Mouse (Mus musculus) embryonic facial prominence, embryonic 14.5 days (tissue): Measurements from ENCODE around the gene Npsr1. TPM values are rescaled to one million over a fixed set of nuclear protein-coding genes. Genes with fewer than 3 reads are reported as not detected.

Source experiments
- ATAC-seq: fragments of 200-750 bp; cut with Nextera tagmentation; 2 replicates; pipeline ENCODE4 v1.8.0; 2017; ENCODE audit warnings: low read depth, moderate number of reproducible peaks, moderate TSS enrichment
- DNase-seq: peaks from one replicate; pipeline ENCODE4 v3.0.0-alpha.2; 2015; ENCODE audit warnings: low spot score
- H3K27ac ChIP-seq: fragments of 300-500 bp; sonication (generic); replicated peaks from 2 replicates; pipeline ENCODE4 v1.5.1; 2014; ENCODE audit warnings: low read depth, mild to moderate bottlenecking, low read length, moderate library complexity
- H3K27me3 ChIP-seq: fragments of 300-500 bp; sonication (generic); replicated peaks from 2 replicates; pipeline ENCODE4 v1.6.1; 2014; ENCODE audit warnings: low read length; ENCODE audit not compliant: control insufficient read depth, insufficient read depth
- H3K36me3 ChIP-seq: fragments of 300-500 bp; sonication (generic); 2 replicates; pipeline ENCODE4 v1.6.1; 2014; ENCODE audit warnings: low read length, mixed read lengths; ENCODE audit not compliant: control insufficient read depth, insufficient read depth
- H3K4me1 ChIP-seq: fragments of 300-500 bp; sonication (generic); 2 replicates; pipeline ENCODE4 v1.6.1; 2014; ENCODE audit warnings: antibody characterized with exemption, low read length; ENCODE audit not compliant: control insufficient read depth, insufficient read depth
- H3K4me2 ChIP-seq: fragments of 300-500 bp; sonication (generic); 2 replicates; pipeline ENCODE4 v1.6.1; 2014; ENCODE audit warnings: low read depth, mild to moderate bottlenecking, low read length, moderate library complexity, mixed read lengths
- H3K4me3 ChIP-seq: fragments of 300-500 bp; sonication (generic); 2 replicates; pipeline ENCODE4 v1.5.1; 2014; ENCODE audit warnings: low read depth, mild to moderate bottlenecking, low read length
- H3K9ac ChIP-seq: fragments of 300-500 bp; sonication (generic); 2 replicates; pipeline ENCODE4 v1.6.1; 2014; ENCODE audit warnings: low read depth, mild to moderate bottlenecking, low read length, moderate library complexity, mixed read lengths
- H3K9me3 ChIP-seq: fragments of 300-500 bp; sonication (generic); 2 replicates; pipeline ENCODE4 v1.6.1; 2016; ENCODE audit warnings: low read length; ENCODE audit not compliant: control insufficient read depth
- WGBS: fragments of 180-500 bp; shearing (Covaris S2); extraction: QIAGEN DNeasy Blood & Tissue Kit; methylation state at CpG from one replicate; pipeline ENCODE4 v1.1.7; 2014; 5-methylcytosine and 5-hydroxymethylcytosine counted together
- polyA plus RNA-seq: library from polyadenylated mRNA; unstranded; fragments of >200 nt; fragmentation: Nextera tagmentation; extraction: Ambion mirVana; gene quantifications from 2 replicates; pipeline ENCODE4 v1.2.1, GENCODE M21; 2014

Gene Npsr1
- polyA plus RNA-seq, 1 experiment from 2014 or later = not detected

DNA sequence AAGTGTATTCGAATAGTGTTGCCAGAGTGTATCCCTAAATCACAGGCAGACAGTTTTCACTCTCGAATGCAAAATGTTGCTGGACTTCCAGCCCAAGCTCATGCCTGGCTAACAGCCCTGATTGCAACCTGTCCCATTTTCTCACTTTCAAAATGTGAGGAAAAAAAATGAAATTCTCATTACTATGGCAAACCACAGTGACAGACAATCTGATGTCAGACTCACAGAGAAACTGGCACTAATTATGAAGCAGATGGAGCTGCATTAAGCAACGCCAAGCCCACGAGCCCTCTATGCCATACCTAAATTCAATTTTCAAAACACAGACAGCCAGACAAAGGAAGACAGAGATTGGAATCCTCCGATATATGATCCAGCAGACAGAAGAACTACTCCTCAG lies 88.5 kb downstream of the Npsr1 start:
- Histone ChIP-seq H3K36me3 (no peaks in the 10 kb centered on the region), H3K9me3 (no peaks in the 10 kb centered on the region), H3K4me1 (no peaks in the 10 kb centered on the region), H3K9ac (no peak overlapping the region), H3K27me3 (no peaks in the 10 kb centered on the region), H3K27ac (no peak overlapping the region), H3K4me2 (no peak overlapping the region), H3K4me3 (no peak overlapping the region)
- DNase-seq = no peak
- ATAC-seq = no peak
- 68% methylated on average over 5 of the region's 5 CpGs for WGBS

DNA sequence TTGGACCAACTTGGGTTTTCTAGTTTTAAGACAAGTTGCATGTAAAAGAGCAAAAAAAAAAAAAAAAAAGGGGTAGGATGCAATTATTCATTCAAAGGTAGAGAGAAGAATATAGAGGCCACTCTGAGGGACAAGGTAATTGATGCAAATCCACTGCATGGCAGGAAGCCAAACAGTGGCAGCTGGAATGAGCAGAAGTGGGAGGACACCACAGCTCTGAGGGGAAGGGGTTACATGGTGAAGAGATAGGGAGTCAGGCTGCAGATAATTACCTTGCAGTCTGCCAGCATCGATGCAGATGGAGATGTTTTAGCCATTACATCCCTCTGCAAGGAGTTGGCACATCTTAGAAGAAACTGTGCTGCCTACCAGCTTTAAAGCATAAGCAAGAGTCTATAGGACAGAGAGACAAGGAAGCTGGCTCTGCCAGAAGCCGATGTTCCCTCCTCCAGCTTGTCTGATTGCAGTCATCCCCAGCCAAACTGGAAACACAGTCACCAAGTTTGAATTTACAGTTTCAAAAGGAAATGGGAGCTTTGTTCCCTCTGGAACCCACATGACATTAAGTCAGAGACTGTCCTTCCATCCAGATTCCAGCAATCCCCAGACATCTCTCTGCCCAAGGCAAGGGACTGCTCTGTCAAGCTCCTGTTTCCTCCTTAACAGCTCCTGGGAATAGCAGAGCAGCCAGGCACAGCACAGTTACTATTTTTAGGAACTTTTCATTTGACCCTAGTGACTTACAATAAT lies 91.9 kb downstream of the Npsr1 start:
- 26% methylated on average over 2 of the region's 2 CpGs for WGBS
- Histone ChIP-seq H3K36me3 (no peaks in the 10 kb centered on the region), H3K27ac (no peak overlapping the region), H3K4me3 (no peak overlapping the region), H3K4me2 (no peak overlapping the region), H3K4me1 (no peaks in the 10 kb centered on the region), H3K9me3 (no peaks in the 10 kb centered on the region), H3K9ac (no peak overlapping the region), H3K27me3 (no peaks in the 10 kb centered on the region)
- ATAC-seq = peak; percentile 76; the same call in 1 of the 2 replicates
- peak; percentile 21 for DNase-seq

DNA sequence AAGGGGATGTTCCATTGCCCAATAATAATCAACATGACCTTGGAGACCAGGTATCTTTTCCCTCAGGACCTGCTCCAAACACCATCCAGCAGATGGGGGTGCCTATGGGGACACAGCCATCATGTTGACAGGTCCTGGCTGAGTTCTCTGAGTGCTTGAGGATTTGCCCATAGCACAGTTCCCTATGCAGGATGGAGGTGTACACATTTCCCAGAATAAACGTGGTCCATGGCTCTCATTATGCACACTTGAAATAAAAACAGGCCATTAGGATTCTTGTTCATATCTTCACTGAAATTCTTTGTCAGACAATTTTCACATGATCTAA lies 92.4 kb downstream of the Npsr1 start:
- H3K27ac ChIP-seq = no peak overlapping the region
- DNase-seq = no peak
- no peaks in the 10 kb centered on the region for H3K4me1 ChIP-seq
- H3K36me3 ChIP-seq = no peaks in the 10 kb centered on the region
- H3K27me3 ChIP-seq = no peaks in the 10 kb centered on the region
- no peak overlapping the region for H3K9ac ChIP-seq
- no peaks in the 10 kb centered on the region for H3K9me3 ChIP-seq
- H3K4me3 ChIP-seq = no peak overlapping the region
- H3K4me2 ChIP-seq = no peak overlapping the region
- ATAC-seq = peak; percentile 37; the same call in 1 of the 2 replicates
- 58% methylated on average over 1 of the region's 1 CpGs for WGBS

DNA sequence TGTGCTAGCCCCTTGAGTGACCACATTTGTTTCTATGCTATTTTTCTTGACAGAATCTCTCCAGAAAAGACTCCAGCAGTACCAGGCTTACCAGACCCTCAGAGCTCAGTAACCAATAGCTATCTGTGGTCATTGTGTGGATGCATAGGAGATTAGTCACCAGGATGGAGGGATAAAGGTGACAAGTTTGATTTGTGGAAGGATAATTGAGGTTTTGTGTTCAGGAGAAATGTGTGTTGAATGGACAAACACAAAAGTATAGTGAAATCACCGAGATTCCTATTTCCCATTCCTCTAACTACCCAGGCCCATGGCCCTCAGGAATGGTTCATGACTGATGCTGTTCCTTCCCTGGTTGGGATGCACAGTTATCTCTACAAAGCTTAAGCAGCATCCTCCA lies 100.5 kb downstream of the Npsr1 start:
- Histone ChIP-seq H3K4me3 (no peak overlapping the region), H3K27me3 (no peaks in the 10 kb centered on the region), H3K9ac (no peak overlapping the region), H3K4me1 (no peaks in the 10 kb centered on the region), H3K4me2 (no peak overlapping the region), H3K27ac (no peak overlapping the region), H3K9me3 (no peaks in the 10 kb centered on the region), H3K36me3 (no peaks in the 10 kb centered on the region)
- ATAC-seq (no peak), DNase-seq (no peak)
- WGBS = 78% methylated on average over 1 of the region's 1 CpGs

DNA sequence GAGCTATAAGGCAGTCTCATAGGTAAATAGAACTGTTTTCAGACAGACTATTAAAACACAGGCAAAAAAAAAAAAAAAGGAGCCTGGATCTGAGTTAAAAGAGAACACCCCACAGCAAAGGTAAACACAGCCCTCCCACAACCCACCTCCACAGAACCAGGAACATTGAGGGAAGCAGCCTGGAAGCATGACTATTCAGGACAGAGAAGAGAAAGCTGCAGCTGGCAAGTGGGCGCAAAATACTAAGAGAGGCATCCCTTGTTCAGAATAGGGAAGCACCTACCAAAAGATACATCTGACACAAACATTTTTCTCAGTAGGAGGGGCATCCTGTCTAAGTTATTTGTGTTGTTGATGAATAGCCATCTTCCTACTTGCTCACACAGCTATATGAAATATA lies 113.8 kb downstream of the Npsr1 start:
- no peak for DNase-seq
- H3K36me3 ChIP-seq = no peaks in the 10 kb centered on the region

DNA sequence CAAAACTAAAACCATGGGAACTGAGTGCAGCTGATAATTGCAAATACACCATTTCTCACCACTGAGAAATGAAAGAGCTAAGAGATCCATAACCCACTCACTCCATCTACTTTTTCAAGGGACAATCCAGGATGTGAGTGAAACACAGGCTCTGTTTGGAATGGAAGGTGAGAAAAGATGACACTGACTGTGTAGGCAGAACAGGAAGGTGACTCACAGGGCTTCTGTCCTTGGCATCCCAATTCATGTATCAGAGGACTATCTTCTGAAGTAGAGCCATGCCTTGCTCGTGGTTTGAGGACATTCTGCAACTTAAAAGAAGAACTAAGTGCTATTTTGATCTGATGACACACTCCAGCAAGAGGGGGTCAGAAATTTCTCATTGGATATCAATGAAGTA lies 119.9 kb downstream of the Npsr1 start:
- DNase-seq (no peak), ATAC-seq (no peak)
- Histone ChIP-seq H3K4me2 (no peak overlapping the region), H3K9me3 (no peaks in the 10 kb centered on the region), H3K4me3 (no peak overlapping the region), H3K4me1 (no peaks in the 10 kb centered on the region), H3K36me3 (no peaks in the 10 kb centered on the region), H3K27me3 (no peaks in the 10 kb centered on the region), H3K9ac (no peak overlapping the region), H3K27ac (no peak overlapping the region)
- WGBS = 68% methylated on average over 1 of the region's 1 CpGs

More for the DNA sequence above, 113.8 kb downstream of the Npsr1 start:
- ATAC-seq = no peak
- 95% methylated on average over 1 of the region's 1 CpGs for WGBS
- H3K4me1 ChIP-seq = no peaks in the 10 kb centered on the region
- H3K9me3 ChIP-seq = no peaks in the 10 kb centered on the region
- no peak overlapping the region for H3K4me2 ChIP-seq
- no peaks in the 10 kb centered on the region for H3K27me3 ChIP-seq
- no peak overlapping the region for H3K4me3 ChIP-seq
- no peak overlapping the region for H3K9ac ChIP-seq
- no peak overlapping the region for H3K27ac ChIP-seq

DNA sequence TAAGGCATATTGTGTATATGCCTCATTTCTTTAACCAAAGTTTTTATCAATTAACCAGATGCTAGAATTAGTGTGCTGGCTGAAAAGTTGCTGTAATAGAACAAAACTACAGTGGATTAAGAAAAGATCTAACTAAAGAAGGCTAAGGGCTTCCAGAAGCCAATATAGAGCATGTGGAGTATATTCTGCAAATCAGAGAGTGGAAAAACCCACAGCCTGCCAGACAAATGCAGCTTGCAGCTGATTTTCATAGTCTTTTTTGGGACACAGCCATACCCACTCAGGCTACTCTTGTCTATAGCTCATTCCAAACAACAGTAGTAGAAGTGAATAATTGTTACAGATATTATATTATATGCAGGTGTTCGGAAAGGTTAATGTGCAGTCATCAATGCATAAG lies 138.7 kb downstream of the Npsr1 start:
- H3K9ac ChIP-seq = no peak overlapping the region
- peak; percentile 53 for DNase-seq
- 90% methylated on average over 1 of the region's 1 CpGs for WGBS
- no peaks in the 10 kb centered on the region for H3K27me3 ChIP-seq
- H3K4me1 ChIP-seq = no peaks in the 10 kb centered on the region
- no peak overlapping the region for H3K27ac ChIP-seq
- no peak for ATAC-seq
- H3K36me3 ChIP-seq = no peaks in the 10 kb centered on the region
- H3K4me2 ChIP-seq = no peak overlapping the region
- H3K9me3 ChIP-seq = no peaks in the 10 kb centered on the region
- no peak overlapping the region for H3K4me3 ChIP-seq

DNA sequence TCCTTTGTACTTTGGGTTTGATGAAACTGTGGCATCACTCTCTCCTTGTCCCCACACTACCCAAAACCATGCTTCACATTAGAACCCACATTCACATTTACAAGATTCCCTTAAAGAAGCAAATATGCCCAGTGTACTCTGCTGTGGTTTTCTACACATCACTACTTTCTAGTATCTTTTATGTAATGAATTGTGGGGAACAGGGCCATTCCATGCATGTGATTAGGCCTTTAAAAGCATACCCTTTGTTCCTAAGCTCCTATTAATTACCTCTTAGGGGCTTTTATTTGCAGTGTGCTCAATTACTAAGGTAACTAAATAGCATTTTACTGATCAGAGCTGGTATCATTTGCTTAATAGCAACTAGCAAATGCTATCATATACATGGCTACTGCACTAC lies 149.8 kb downstream of the Npsr1 start:
- Histone ChIP-seq H3K4me3 (no peak overlapping the region), H3K4me1 (no peaks in the 10 kb centered on the region), H3K9ac (no peak overlapping the region), H3K4me2 (no peak overlapping the region), H3K27me3 (no peaks in the 10 kb centered on the region), H3K36me3 (no peaks in the 10 kb centered on the region), H3K27ac (no peak overlapping the region), H3K9me3 (no peaks in the 10 kb centered on the region)
- DNase-seq = no peak
- ATAC-seq = no peak

DNA sequence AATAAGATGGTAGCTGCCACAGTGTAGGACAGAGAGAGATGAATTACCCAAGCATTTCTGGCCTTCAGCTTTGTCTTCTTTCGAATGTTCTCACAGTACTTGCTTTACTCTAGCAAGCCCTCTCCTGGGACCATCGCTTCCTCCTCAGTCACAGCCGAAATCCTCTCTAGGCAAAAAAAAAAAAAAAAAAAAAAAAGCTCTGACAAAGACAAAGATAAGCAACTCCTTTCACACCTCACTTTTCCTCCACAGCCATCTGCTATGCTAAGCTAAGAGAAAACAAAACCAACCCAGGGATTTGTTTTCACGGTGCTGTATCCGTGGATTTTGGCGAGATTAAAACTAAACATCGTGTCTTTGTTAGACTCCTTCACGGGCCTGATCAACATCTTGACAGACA lies 156.4 kb downstream of the Npsr1 start:
- H3K4me3 ChIP-seq = no peak overlapping the region
- H3K27ac ChIP-seq = no peak overlapping the region
- no peaks in the 10 kb centered on the region for H3K4me1 ChIP-seq
- no peak for ATAC-seq
- H3K4me2 ChIP-seq = no peak overlapping the region
- 53% methylated on average over 8 of the region's 8 CpGs for WGBS
- H3K27me3 ChIP-seq = no peaks in the 10 kb centered on the region
- no peak for DNase-seq
- no peaks in the 10 kb centered on the region for H3K9me3 ChIP-seq
- H3K36me3 ChIP-seq = no peaks in the 10 kb centered on the region
- H3K9ac ChIP-seq = no peak overlapping the region
